30 mouse cellular contexts compared by ENCODE assay signal in the genomic region with DNA sequence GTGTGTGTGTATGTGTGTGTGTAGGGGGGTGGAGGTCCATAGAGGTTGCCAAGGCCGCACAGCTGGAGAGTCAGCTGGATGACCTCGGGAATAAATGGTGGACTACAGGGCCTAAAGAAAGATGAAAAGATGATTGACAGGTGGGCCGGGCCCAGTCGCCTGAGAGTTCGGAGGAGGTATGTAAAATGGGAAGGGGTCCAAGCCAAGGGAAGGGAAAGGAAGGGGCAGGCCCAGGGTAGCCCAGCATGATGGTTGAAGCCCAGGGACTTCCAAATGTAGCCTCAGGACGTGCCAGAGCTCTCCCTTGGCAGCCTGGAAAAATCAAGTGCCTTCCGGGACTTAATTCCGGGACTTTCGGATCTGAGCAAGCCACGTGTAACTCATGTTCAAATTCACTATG. TPM values are rescaled to one million over a fixed set of nuclear protein-coding genes. Genes with fewer than 3 reads are reported as not detected.
A peak's percentile ranks its signal among the peaks of the same experiment; 100 is the strongest.
DNase-seq lines count a peak whose midpoint lies in the region; ATAC-seq lines count a peak whose summit lies in the region.
"Had no signal": no experiment of that assay in that cellular context is flagged by ENCODE, and none has a peak within 500 bp of the region (broad histone marks: within the 10 kb centered on the region; RNA-seq: fewer than 3 reads in every experiment).

No protein-coding gene starts in this region.

- peaks cover 38% of the 10 kb centered on the region for H3K4me1 ChIP-seq in midbrain, embryonic 13.5 days (replicated peaks)
- H3K4me1 ChIP-seq in midbrain, embryonic 11.5 days (ENCODE audit: control insufficient read depth, insufficient read depth, low read length): peaks cover 15% of the 10 kb centered on the region

- 56% methylated on average over 10 of the region's 10 CpGs for WGBS in midbrain, embryonic 13.5 days
- WGBS in midbrain, embryonic 11.5 days: 64% methylated on average over 10 of the region's 10 CpGs

- peak; percentile 45 for DNase-seq in adrenal gland, postnatal 14 days
- DNase-seq in adrenal gland, postnatal 25 days: no peak
- peak; percentile 11 to 30 for DNase-seq in heart, postnatal 10 days
- DNase-seq in heart, adult 11 months: no peak
- no peak for DNase-seq in midbrain, embryonic 11.5 days (ENCODE audit: low spot score, missing footprints)
- DNase-seq: adrenal gland, adult 2 months; cerebellum, adult 11-12 months; cerebellum, postnatal 14 days; heart, postnatal 14 days; kidney, adult 11 months; kidney, postnatal 14 days; layer of hippocampus, adult 9-11 months; liver, embryonic 13.5 days; lung, adult 2 months; lung, postnatal 10 days; retina, postnatal 1 day; right cerebral cortex, postnatal 25 days; spleen, adult 18-20 months; thymus, postnatal 14 days had no signal

- no peaks in the 10 kb centered on the region for H3K9me3 ChIP-seq in midbrain, embryonic 13.5 days
- H3K9me3 ChIP-seq in midbrain, embryonic 11.5 days (ENCODE audit: control insufficient read depth, low read length): no peaks in the 10 kb centered on the region
- H3K9me3 ChIP-seq: forebrain, embryonic 12.5 days; heart, embryonic 13.5 days; hindbrain, embryonic 15.5 days; limb, embryonic 10.5 days; limb, embryonic 15.5 days; liver, embryonic 13.5 days; neural tube, embryonic 15.5 days had no signal

- intact Hi-C loops in heart, postnatal 10 days (cut with DNase I): no loop called here

- no peak for ATAC-seq in midbrain, embryonic 13.5 days
- ATAC-seq in midbrain, embryonic 11.5 days (ENCODE audit: low FRiP score): no peak
- ATAC-seq in megakaryocyte-erythroid progenitor cell, adult 5-6 weeks (replicated peaks; ENCODE audit: low FRiP score, low TSS enrichment, poor library complexity, severe bottlenecking): no peak
- ATAC-seq: activated CD4-positive, CD25-positive, alpha-beta regulatory T cell, adult 4 months had no signal

- no peak overlapping the region for H3K4me3 ChIP-seq in midbrain, embryonic 13.5 days (replicated peaks)
- no peak overlapping the region for H3K4me3 ChIP-seq in midbrain, embryonic 11.5 days (ENCODE audit: low read depth, low read length)
- H3K4me3 ChIP-seq: erythroblast, embryonic 14.5 days; forebrain, embryonic 12.5 days; heart, embryonic 13.5 days; hindbrain, embryonic 15.5 days; limb, embryonic 10.5 days; limb, embryonic 15.5 days; liver, embryonic 13.5 days; neural tube, embryonic 15.5 days had no signal

- H3K36me3 ChIP-seq in midbrain, embryonic 13.5 days: peaks cover 56% of the 10 kb centered on the region
- H3K36me3 ChIP-seq in midbrain, embryonic 11.5 days (ENCODE audit: control insufficient read depth, insufficient read depth, low read length): peaks cover 8% of the 10 kb centered on the region; the same call in 1 of the 2 replicates

- no peaks in the 10 kb centered on the region for H3K27me3 ChIP-seq in midbrain, embryonic 13.5 days
- H3K27me3 ChIP-seq in midbrain, embryonic 11.5 days (ENCODE audit: control insufficient read depth, insufficient read depth, low read length): no peaks in the 10 kb centered on the region
- H3K27me3 ChIP-seq: forebrain, embryonic 12.5 days; heart, embryonic 13.5 days; hindbrain, embryonic 15.5 days; limb, embryonic 15.5 days; liver, embryonic 13.5 days; neural tube, embryonic 15.5 days had no signal

- peak overlapping the region; percentile 19; the same call in 1 of the 2 replicates for H3K27ac ChIP-seq in midbrain, embryonic 13.5 days
- no peak overlapping the region; the same call in 1 of the 2 replicates for H3K27ac ChIP-seq in midbrain, embryonic 11.5 days (ENCODE audit: low read depth, low read length)
- H3K27ac ChIP-seq: heart, embryonic 13.5 days; hindbrain, embryonic 15.5 days; limb, embryonic 10.5 days; limb, embryonic 15.5 days; liver, embryonic 13.5 days; macrophage; neural tube, embryonic 15.5 days had no signal

- H3K4me2 ChIP-seq in midbrain, embryonic 13.5 days (replicated peaks): no peak overlapping the region
- no peak overlapping the region for H3K4me2 ChIP-seq in midbrain, embryonic 11.5 days
- H3K4me2 ChIP-seq: forebrain, embryonic 12.5 days; heart, embryonic 13.5 days; hindbrain, embryonic 15.5 days; limb, embryonic 15.5 days; liver, embryonic 13.5 days; neural tube, embryonic 15.5 days had no signal

- H3K9ac ChIP-seq in midbrain, embryonic 13.5 days (replicated peaks): no peak overlapping the region
- no peak overlapping the region for H3K9ac ChIP-seq in midbrain, embryonic 11.5 days (ENCODE audit: low read length)
- H3K9ac ChIP-seq: forebrain, embryonic 12.5 days; heart, embryonic 13.5 days; hindbrain, embryonic 15.5 days; limb, embryonic 15.5 days; liver, embryonic 13.5 days; neural tube, embryonic 15.5 days had no signal

RNA-seq across cellular contexts. Expression of a gene that starts 6.0 kb away (rescaled TPM):
- 7.1 and 8.8 TPM in 2 replicates for total RNA-seq in adrenal gland, postnatal 14 days (2021)
- 6.2 and 8.8 TPM in 2 replicates for total RNA-seq in adrenal gland, postnatal 25 days (2021)
- total RNA-seq in heart, postnatal 10 days (2021): 10 to 100 TPM; 13.3 to 15.2 TPM
- polyA plus RNA-seq in midbrain, embryonic 13.5 days (2015; fragmentation: Nextera tagmentation; extraction: Ambion mirVana): 52.3 and 56.8 TPM in 2 replicates
- polyA plus RNA-seq in midbrain, embryonic 11.5 days (2014; fragmentation: Nextera tagmentation; extraction: Ambion mirVana): 25.9 and 27.9 TPM in 2 replicates
- total RNA-seq in megakaryocyte-erythroid progenitor cell, adult 5-6 weeks (2014; fragmentation: Nextera tagmentation): 2.9 and 4.2 TPM in 2 replicates
- 0.42 and 2.6 TPM in 2 replicates for total RNA-seq in megakaryocyte-erythroid progenitor cell, adult 5-6 weeks (2017)

RNA-seq across cellular contexts. Expression of a gene that starts 17.3 kb away (rescaled TPM):
- total RNA-seq in adrenal gland, postnatal 14 days (2021): 35.6 and 43.0 TPM in 2 replicates
- 36.4 and 46.0 TPM in 2 replicates for total RNA-seq in adrenal gland, postnatal 25 days (2021)
- 10 to 100 TPM; 38.2 to 38.7 TPM for total RNA-seq in heart, postnatal 10 days (2021)
- polyA plus RNA-seq in midbrain, embryonic 13.5 days (2015; fragmentation: Nextera tagmentation; extraction: Ambion mirVana): 5.3 and 6.0 TPM in 2 replicates
- polyA plus RNA-seq in midbrain, embryonic 11.5 days (2014; fragmentation: Nextera tagmentation; extraction: Ambion mirVana): 5.8 and 9.4 TPM in 2 replicates
- 11.2 and 13.3 TPM in 2 replicates for total RNA-seq in megakaryocyte-erythroid progenitor cell, adult 5-6 weeks (2014; fragmentation: Nextera tagmentation)
- 5.1 and 5.3 TPM in 2 replicates for total RNA-seq in megakaryocyte-erythroid progenitor cell, adult 5-6 weeks (2017)

Comparison
In these comparisons a context has a peak if more than half of its experiments do, and no peak if none do; other contexts are left out.
1. DNase-seq: peak in adrenal gland, postnatal 14 days (single experiment) and heart, postnatal 10 days (2 of 2); none in adrenal gland, postnatal 25 days (single experiment), heart, adult 11 months (single experiment) and midbrain, embryonic 11.5 days (single experiment).